Mouse (Mus musculus): ENCODE results near the gene Txnrd1.

DNA sequence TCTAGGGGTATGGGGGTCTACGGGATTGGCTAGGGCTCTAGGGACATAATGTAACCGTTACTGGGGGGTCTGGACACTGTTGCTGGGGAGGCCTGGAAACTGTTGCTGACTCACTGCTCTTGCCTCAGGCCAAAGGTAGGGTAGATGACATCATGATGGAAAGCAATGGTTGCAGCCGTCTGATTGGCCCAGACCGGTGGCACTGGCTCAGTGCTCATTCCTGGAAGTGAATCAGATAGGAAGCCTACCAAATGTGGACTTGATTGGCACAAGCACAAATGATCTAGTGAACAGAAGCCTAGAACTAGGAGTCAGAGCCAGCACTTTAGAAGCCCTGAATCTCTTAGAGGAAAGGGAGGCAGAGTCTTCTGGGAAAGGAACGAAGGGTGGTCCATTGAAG lies 43.2 kb upstream of the Txnrd1 start:
- TF ChIP-seq CTCF (IDR thresholded peaks at IDR 0.05; ENCODE audit: low read depth) (no peak), EP300 (IDR thresholded peaks at IDR 0.05; ENCODE audit: low read depth) (no peak)

Data from liver, embryonic 14.5 days (tissue).